Mouse (Mus musculus) brown adipose tissue, adult 24 weeks (tissue): ENCODE measurements around the gene Rab43. TPM values are rescaled to one million over a fixed set of nuclear protein-coding genes. Genes with fewer than 3 reads are reported as not detected.

Source experiments
- polyA plus RNA-seq: library from polyadenylated mRNA; stranded (reverse); fragments of >200 nt; gene quantifications from 2 replicates; pipeline ENCODE4 v1.2.4, GENCODE M21; 2012; ENCODE audit not compliant: missing spikeins, insufficient read depth, insufficient read length

The Rab43 gene
- polyA plus RNA-seq, 1 experiment = 16.0 TPM

Other genes starting within 250 kb of the Rab43 start
- 0.24 TPM in 1 of 2 replicates, not detected in the other for gene Prokr1, start 221.4 kb downstream of the Rab43 start, polyA plus RNA-seq
- 1.7 and 2.6 TPM in 2 replicates for gene Aplf, start 140.0 kb downstream of the Rab43 start, polyA plus RNA-seq
- gene Efcc1, start 81.3 kb downstream of the Rab43 start, polyA plus RNA-seq = 0.36 TPM in 1 of 2 replicates, not detected in the other
- gene Gp9, start 34.1 kb downstream of the Rab43 start, polyA plus RNA-seq = not detected in 2 replicates
- gene Gm45140, start 23.6 kb upstream of the Rab43 start, polyA plus RNA-seq = not detected in 2 replicates
- gene Isy1, start 26.6 kb upstream of the Rab43 start, polyA plus RNA-seq = 21.0 and 31.7 TPM in 2 replicates
- 367 and 450 TPM in 2 replicates for gene Cnbp, start 38.9 kb upstream of the Rab43 start, polyA plus RNA-seq
- 40.1 and 45.5 TPM in 2 replicates for gene Copg1, start 75.7 kb upstream of the Rab43 start, polyA plus RNA-seq
- gene Hmces, start 101.8 kb upstream of the Rab43 start, polyA plus RNA-seq = 7.9 and 15.3 TPM in 2 replicates
- 2.3 and 2.8 TPM in 2 replicates for gene H1fx, start 169.5 kb upstream of the Rab43 start, polyA plus RNA-seq
- gene Rab7, start 233.1 kb upstream of the Rab43 start, polyA plus RNA-seq = 202 and 234 TPM in 2 replicates